Mouse (Mus musculus) CD8-positive naive resting alpha-beta T cell, adult 2 months (primary cell): ENCODE measurements around the gene Tef.
A peak's percentile ranks its signal among the peaks of the same experiment; 100 is the strongest.

Experiments
- DNase-seq, 2 experiments: peaks; one replicate each; pipeline ENCODE4 v3.0.0; 2022; ENCODE audit warnings: low read depth in 2 of 2, low spot score in 2 of 2

Gene Tef

GRCm38 (mm10) chr15:81802001-81802890, at the start of gene Tef:
TSS of gene Tef (plus strand) at chr15:81802421.
- DNase-seq: peak; percentile 48 to 68

GRCm38 (mm10) chr15:81753669-81754068, 48.6 kb upstream of the Tef start:
- DNase-seq: no peak

- DNase-seq: no peak
Measured at GRCm38 (mm10) chr15:81758701-81759100, 43.5 kb upstream of the Tef start.

GRCm38 (mm10) chr15:81759542-81759941, 42.7 kb upstream of the Tef start:
- no peak for DNase-seq

- no peak for DNase-seq
Measured at GRCm38 (mm10) chr15:81760361-81761079, 41.7 kb upstream of the Tef start.

GRCm38 (mm10) chr15:81761381-81761780, 40.8 kb upstream of the Tef start:
- DNase-seq: no peak

- no peak for DNase-seq
Measured at GRCm38 (mm10) chr15:81761959-81762358, 40.3 kb upstream of the Tef start.

- no peak for DNase-seq
Measured at GRCm38 (mm10) chr15:81764573-81764972, 37.6 kb upstream of the Tef start.

- DNase-seq: no peak
Measured at GRCm38 (mm10) chr15:81765651-81766050, 36.6 kb upstream of the Tef start.

GRCm38 (mm10) chr15:81766439-81766838, 35.8 kb upstream of the Tef start:
- DNase-seq: no peak

GRCm38 (mm10) chr15:81769037-81769436, 33.2 kb upstream of the Tef start:
- no peak for DNase-seq

GRCm38 (mm10) chr15:81772431-81773120, 29.6 kb upstream of the Tef start:
- DNase-seq: no peak

GRCm38 (mm10) chr15:81774505-81775171, 27.6 kb upstream of the Tef start:
- no peak for DNase-seq

- DNase-seq: no peak
Measured at GRCm38 (mm10) chr15:81776631-81777422, 25.4 kb upstream of the Tef start.

- no peak for DNase-seq
Measured at GRCm38 (mm10) chr15:81781816-81782215, 20.4 kb upstream of the Tef start.

- no peak for DNase-seq
Measured at GRCm38 (mm10) chr15:81784762-81785161, 17.5 kb upstream of the Tef start.

GRCm38 (mm10) chr15:81785701-81786100, 16.5 kb upstream of the Tef start:
- no peak for DNase-seq

- no peak for DNase-seq
Measured at GRCm38 (mm10) chr15:81787525-81787924, 14.7 kb upstream of the Tef start.

- DNase-seq: no peak
Measured at GRCm38 (mm10) chr15:81792444-81792843, 9.8 kb upstream of the Tef start.

- DNase-seq: no peak
Measured at GRCm38 (mm10) chr15:81796228-81796627, 6.0 kb upstream of the Tef start.
